Mouse (Mus musculus) neural tube, embryonic 13.5 days (tissue): ENCODE results near the gene Ctf1. TPM values are rescaled to one million over a fixed set of nuclear protein-coding genes. Genes with fewer than 3 reads are reported as not detected.

ENCODE experiments used
- ATAC-seq: fragments of 200-750 bp; cut with Nextera tagmentation; 2 replicates; pipeline ENCODE4 v1.8.0; 2017; ENCODE audit warnings: low read depth, mild to moderate bottlenecking, moderate TSS enrichment, moderate library complexity
- H3K27ac ChIP-seq: fragments of 300-500 bp; sonication (generic); replicated peaks from 2 replicates; pipeline ENCODE4 v1.5.1; 2015; ENCODE audit warnings: moderate library complexity, mild to moderate bottlenecking, inconsistent platforms
- H3K27me3 ChIP-seq: fragments of 300-500 bp; sonication (generic); 2 replicates; pipeline ENCODE4 v1.6.1; 2015; ENCODE audit warnings: mild to moderate bottlenecking, inconsistent platforms
- H3K36me3 ChIP-seq: fragments of 300-500 bp; sonication (generic); 2 replicates; pipeline ENCODE4 v1.6.1; 2015; ENCODE audit warnings: mild to moderate bottlenecking, inconsistent platforms
- H3K4me1 ChIP-seq: fragments of 300-500 bp; sonication (generic); replicated peaks from 2 replicates; pipeline ENCODE4 v1.6.1; 2015; ENCODE audit warnings: inconsistent platforms
- H3K4me2 ChIP-seq: fragments of 300-500 bp; sonication (generic); 2 replicates; pipeline ENCODE4 v1.6.1; 2015; ENCODE audit warnings: inconsistent platforms, mild to moderate bottlenecking, moderate library complexity
- H3K4me3 ChIP-seq: fragments of 300-500 bp; sonication (generic); 2 replicates; pipeline ENCODE4 v1.5.1; 2015; ENCODE audit warnings: mild to moderate bottlenecking, inconsistent platforms
- H3K9ac ChIP-seq: fragments of 300-500 bp; sonication (generic); 2 replicates; pipeline ENCODE4 v1.6.1; 2015; ENCODE audit warnings: moderate library complexity, mild to moderate bottlenecking, inconsistent platforms
- H3K9me3 ChIP-seq: fragments of 300-500 bp; sonication (generic); 2 replicates; pipeline ENCODE4 v1.6.1; 2016; ENCODE audit warnings: inconsistent platforms
- WGBS: fragments of 180-500 bp; shearing (Covaris S2); methylation state at CpG from one replicate; pipeline ENCODE4 v1.1.7; 2015; 5-methylcytosine and 5-hydroxymethylcytosine counted together
- polyA plus RNA-seq: library from polyadenylated mRNA; unstranded; fragments of >200 nt; fragmentation: Nextera tagmentation; extraction: Ambion mirVana; gene quantifications from 2 replicates; pipeline ENCODE4 v1.2.1, GENCODE M21; 2015

The Ctf1 gene
- polyA plus RNA-seq, 1 experiment from 2014 or later = 4.5 TPM

GRCm38 (mm10) chr7:127746494-127747491 is 34.3 kb downstream of the Ctf1 start:
- Histone ChIP-seq H3K4me3 (peak overlapping the region; percentile 94), H3K9me3 (no peaks in the 10 kb centered on the region), H3K4me1 (peaks cover 26% of the 10 kb centered on the region), H3K36me3 (peaks cover 39% of the 10 kb centered on the region), H3K27ac (peak overlapping the region; percentile 93), H3K4me2 (peak overlapping the region; percentile 84), H3K9ac (peak overlapping the region; percentile 98), H3K27me3 (no peaks in the 10 kb centered on the region)
- ATAC-seq = 0 out of 2 replicates have a peak, but pooled peaks have one; percentile 8
- WGBS = 2% methylated on average over 42 of the region's 62 CpGs

- no peak for ATAC-seq
- Histone ChIP-seq H3K27ac (peak overlapping the region; percentile 93; the same call in 1 of the 2 replicates), H3K36me3 (peaks cover 48% of the 10 kb centered on the region), H3K9ac (peak overlapping the region; percentile 98), H3K9me3 (no peaks in the 10 kb centered on the region), H3K27me3 (no peaks in the 10 kb centered on the region), H3K4me2 (peak overlapping the region; percentile 84), H3K4me1 (peaks cover 26% of the 10 kb centered on the region), H3K4me3 (peak overlapping the region; percentile 94)
- WGBS = 40% methylated on average over 6 of the region's 6 CpGs
Observed at GRCm38 (mm10) chr7:127747559-127748234, 35.2 kb downstream of the Ctf1 start.

DNA sequence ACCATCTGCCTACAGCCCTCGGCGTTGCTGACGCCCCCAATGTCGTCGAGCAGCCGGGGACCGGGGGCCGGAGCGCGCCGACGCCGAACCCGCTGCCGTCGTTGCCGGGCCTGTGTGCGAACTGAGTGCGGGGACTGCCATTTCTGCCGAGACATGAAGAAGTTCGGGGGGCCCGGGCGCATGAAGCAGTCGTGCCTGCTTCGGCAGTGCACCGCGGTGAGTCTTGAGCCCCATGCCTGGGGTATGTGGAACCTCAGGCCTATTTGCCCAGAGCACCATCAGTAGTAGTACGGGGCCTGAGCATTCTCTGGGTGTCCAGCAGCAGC is 35.7 kb downstream of the Ctf1 start:
- H3K27ac ChIP-seq = no peak overlapping the region
- WGBS = 94% methylated on average over 28 of the region's 28 CpGs
- H3K4me3 ChIP-seq = peak overlapping the region; percentile 94
- peaks cover 53% of the 10 kb centered on the region for H3K36me3 ChIP-seq
- H3K4me1 ChIP-seq = peaks cover 31% of the 10 kb centered on the region
- ATAC-seq = no peak
- H3K9me3 ChIP-seq = no peaks in the 10 kb centered on the region
- peak overlapping the region; percentile 84 for H3K4me2 ChIP-seq
- peak overlapping the region; percentile 98 for H3K9ac ChIP-seq
- no peaks in the 10 kb centered on the region for H3K27me3 ChIP-seq

DNA sequence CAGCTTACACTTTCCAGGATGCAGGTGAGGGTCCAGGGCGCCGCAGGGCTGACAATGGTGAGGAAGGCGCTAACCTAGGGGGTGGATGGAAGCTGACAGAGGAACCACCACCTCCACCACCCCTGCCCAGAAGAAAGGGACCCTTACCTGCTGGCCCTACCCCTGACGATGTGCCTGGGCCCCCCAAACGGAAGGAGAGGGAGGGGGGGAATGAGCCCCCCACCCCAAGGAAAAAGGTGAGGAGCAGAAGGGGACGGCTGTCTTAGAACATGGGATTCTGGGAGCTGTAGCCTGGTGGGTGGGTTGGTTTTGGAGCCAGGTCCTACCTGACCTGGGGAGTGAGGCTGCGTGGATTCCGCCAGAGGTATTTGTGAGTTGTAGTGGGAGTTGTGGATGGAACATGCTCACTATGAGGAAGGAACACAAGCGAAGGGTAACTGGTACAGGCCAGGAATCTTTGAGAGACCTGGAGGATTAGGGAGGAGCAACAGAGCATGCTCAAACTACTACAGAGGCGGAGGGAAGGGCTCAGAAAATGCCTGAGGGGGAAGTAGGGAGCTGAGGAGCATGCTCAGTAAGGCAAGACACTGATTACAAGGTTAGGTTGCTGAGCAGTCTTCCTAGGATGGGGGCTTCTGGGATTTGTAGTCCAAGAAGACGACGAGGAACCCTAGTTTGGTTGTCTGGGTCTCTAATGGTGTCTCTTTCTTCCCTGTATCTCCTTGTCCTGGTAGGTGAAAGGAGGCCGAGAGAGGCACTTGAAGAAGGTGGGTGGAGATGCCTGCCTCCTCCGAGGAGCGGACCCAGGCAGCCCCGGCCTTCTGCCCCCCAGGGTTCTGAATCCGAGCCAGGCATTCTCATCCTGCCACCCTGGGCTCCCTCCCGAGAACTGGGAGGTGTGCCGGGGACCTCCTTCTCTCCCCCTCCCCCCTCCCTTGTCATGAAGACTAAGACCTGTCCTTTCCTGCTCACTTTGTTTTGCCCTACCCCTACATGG is 37.9 kb downstream of the Ctf1 start:
- H3K36me3 ChIP-seq = peaks cover 75% of the 10 kb centered on the region
- 89% methylated on average over 19 of the region's 19 CpGs for WGBS
- no peak overlapping the region for H3K27ac ChIP-seq
- ATAC-seq = no peak
- no peak overlapping the region for H3K4me3 ChIP-seq
- H3K27me3 ChIP-seq = no peaks in the 10 kb centered on the region
- H3K9ac ChIP-seq = no peak overlapping the region
- H3K9me3 ChIP-seq = no peaks in the 10 kb centered on the region
- no peak overlapping the region for H3K4me2 ChIP-seq
- peaks cover 41% of the 10 kb centered on the region for H3K4me1 ChIP-seq

DNA sequence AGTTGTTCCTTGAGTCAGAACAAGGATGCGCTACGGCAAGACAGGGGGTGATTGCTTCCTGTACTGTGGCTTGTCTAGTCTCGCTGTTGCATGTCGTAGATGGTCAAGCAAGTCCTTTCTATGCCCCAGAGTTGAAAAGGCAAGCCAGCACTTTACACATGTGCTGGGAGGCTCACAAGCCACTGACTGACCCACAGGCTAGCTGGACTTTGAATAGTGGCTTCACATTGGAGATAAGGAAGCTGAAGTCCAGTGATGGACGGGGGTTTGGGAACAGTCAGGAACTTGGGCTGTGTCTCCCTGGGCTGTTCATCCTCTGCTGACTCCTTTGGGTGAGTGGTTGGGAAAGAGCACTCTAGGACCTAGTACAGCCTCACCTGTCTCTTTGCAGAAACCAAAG is 39.1 kb downstream of the Ctf1 start:
- Histone ChIP-seq H3K4me1 (peaks cover 51% of the 10 kb centered on the region), H3K4me3 (no peak overlapping the region), H3K27me3 (no peaks in the 10 kb centered on the region), H3K27ac (no peak overlapping the region), H3K4me2 (no peak overlapping the region), H3K36me3 (peaks cover 87% of the 10 kb centered on the region), H3K9ac (no peak overlapping the region), H3K9me3 (no peaks in the 10 kb centered on the region)
- ATAC-seq = no peak
- 93% methylated on average over 5 of the region's 5 CpGs for WGBS

- peaks cover 56% of the 10 kb centered on the region for H3K4me1 ChIP-seq
- ATAC-seq = no peak
- peaks cover 91% of the 10 kb centered on the region for H3K36me3 ChIP-seq
- WGBS = 94% methylated on average over 27 of the region's 27 CpGs
- H3K27ac ChIP-seq = no peak overlapping the region
- no peaks in the 10 kb centered on the region for H3K27me3 ChIP-seq
- no peaks in the 10 kb centered on the region for H3K9me3 ChIP-seq
- no peak overlapping the region for H3K4me3 ChIP-seq
- peak overlapping the region; percentile 34; the same call in 1 of the 2 replicates for H3K9ac ChIP-seq
- H3K4me2 ChIP-seq = no peak overlapping the region
Observed at GRCm38 (mm10) chr7:127752069-127752468, 39.5 kb downstream of the Ctf1 start.

GRCm38 (mm10) chr7:127753158-127753557 is 40.6 kb downstream of the Ctf1 start:
- Histone ChIP-seq H3K9ac (no peak overlapping the region), H3K4me1 (peaks cover 55% of the 10 kb centered on the region), H3K27ac (no peak overlapping the region), H3K9me3 (no peaks in the 10 kb centered on the region), H3K4me2 (no peak overlapping the region), H3K36me3 (peaks cover 100% of the 10 kb centered on the region), H3K27me3 (no peaks in the 10 kb centered on the region), H3K4me3 (no peak overlapping the region)
- no peak for ATAC-seq
- 76% methylated on average over 5 of the region's 5 CpGs for WGBS

DNA sequence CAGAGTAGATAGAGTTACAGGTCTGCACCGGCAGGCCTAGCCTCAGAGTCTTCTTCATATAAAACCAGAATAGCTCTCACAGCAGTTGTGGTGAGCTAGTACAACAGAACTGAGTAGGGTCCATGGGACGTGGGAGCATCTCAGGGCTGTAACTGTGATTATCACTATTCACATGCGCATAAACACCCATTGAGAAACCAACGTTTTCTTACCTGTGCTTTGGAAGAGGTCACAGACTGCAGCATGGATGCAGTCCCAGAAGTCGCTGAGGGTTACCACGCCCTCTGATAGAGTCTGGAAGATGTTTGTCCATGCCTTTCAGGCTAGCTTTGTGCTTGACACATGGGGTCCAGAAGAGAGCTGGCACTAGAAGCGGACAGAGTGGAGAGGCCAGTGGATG is 41.2 kb downstream of the Ctf1 start:
- Histone ChIP-seq H3K27ac (no peak overlapping the region), H3K4me2 (no peak overlapping the region), H3K4me3 (no peak overlapping the region), H3K4me1 (peaks cover 51% of the 10 kb centered on the region), H3K9me3 (no peaks in the 10 kb centered on the region), H3K9ac (peak overlapping the region; percentile 13; the same call in 1 of the 2 replicates), H3K36me3 (peaks cover 100% of the 10 kb centered on the region), H3K27me3 (no peaks in the 10 kb centered on the region)
- 93% methylated on average over 7 of the region's 7 CpGs for WGBS
- no peak for ATAC-seq

GRCm38 (mm10) chr7:127759716-127760115 is 47.2 kb downstream of the Ctf1 start:
- no peaks in the 10 kb centered on the region for H3K27me3 ChIP-seq
- H3K27ac ChIP-seq = no peak overlapping the region
- no peak for ATAC-seq
- H3K36me3 ChIP-seq = peaks cover 94% of the 10 kb centered on the region
- no peak overlapping the region for H3K4me2 ChIP-seq
- no peaks in the 10 kb centered on the region for H3K9me3 ChIP-seq
- no peak overlapping the region for H3K4me3 ChIP-seq
- H3K9ac ChIP-seq = peak overlapping the region; percentile 31; the same call in 1 of the 2 replicates
- WGBS = 81% methylated on average over 6 of the region's 6 CpGs
- peaks cover 32% of the 10 kb centered on the region for H3K4me1 ChIP-seq

- Histone ChIP-seq H3K4me2 (no peak overlapping the region), H3K9ac (no peak overlapping the region), H3K27ac (no peak overlapping the region), H3K4me1 (peaks cover 24% of the 10 kb centered on the region), H3K27me3 (no peaks in the 10 kb centered on the region), H3K4me3 (no peak overlapping the region), H3K9me3 (no peaks in the 10 kb centered on the region), H3K36me3 (peaks cover 94% of the 10 kb centered on the region)
- ATAC-seq = no peak
- 92% methylated on average over 3 of the region's 3 CpGs for WGBS
Observed at GRCm38 (mm10) chr7:127760478-127760877, 47.9 kb downstream of the Ctf1 start.

DNA sequence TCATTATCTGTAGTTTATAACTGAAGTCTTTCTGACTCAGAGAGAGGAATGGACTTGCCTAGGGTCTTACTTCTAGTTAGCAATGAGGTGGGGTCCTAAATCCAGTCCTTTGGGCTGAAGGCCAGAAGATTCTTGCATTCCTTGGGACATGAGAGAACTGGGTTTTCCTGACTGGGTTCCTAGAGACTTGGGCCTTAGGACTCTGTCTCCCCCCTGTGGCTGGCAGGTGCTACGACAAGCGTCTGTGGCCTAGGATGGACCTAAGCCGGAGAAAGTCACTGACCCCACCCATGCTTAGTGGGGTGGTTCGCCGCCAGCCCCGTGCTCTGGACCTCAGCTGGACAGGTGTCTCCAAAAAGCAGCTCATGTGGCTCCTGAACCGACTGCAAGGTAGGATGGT is 48.5 kb downstream of the Ctf1 start:
- WGBS = 40% methylated on average over 7 of the region's 7 CpGs
- H3K27ac ChIP-seq = no peak overlapping the region
- no peak overlapping the region for H3K4me2 ChIP-seq
- H3K4me1 ChIP-seq = peaks cover 20% of the 10 kb centered on the region
- peaks cover 94% of the 10 kb centered on the region for H3K36me3 ChIP-seq
- H3K4me3 ChIP-seq = no peak overlapping the region
- no peaks in the 10 kb centered on the region for H3K9me3 ChIP-seq
- no peak overlapping the region for H3K9ac ChIP-seq
- H3K27me3 ChIP-seq = no peaks in the 10 kb centered on the region
- no peak for ATAC-seq
